Mouse (Mus musculus): ENCODE results near the gene Tex37. TPM values are rescaled to one million over a fixed set of nuclear protein-coding genes. Genes with fewer than 3 reads are reported as not detected.

Tex37 gene
- polyA plus RNA-seq (2014; fragmentation: Nextera tagmentation; extraction: Ambion mirVana) = not detected in 2 replicates

- Histone ChIP-seq H3K9ac (ENCODE audit: low read depth, low read length) (no peak within 1 kb of the TSS), H3K9me3 (ENCODE audit: control insufficient read depth, low read length) (no peaks in the 10 kb centered on the region), H3K4me2 (replicated peaks; ENCODE audit: low read depth, low read length) (no peak within 1 kb of the TSS), H3K4me3 (ENCODE audit: low read length) (no peak within 1 kb of the TSS), H3K27me3 (ENCODE audit: control insufficient read depth, insufficient read depth, low read length) (no peaks in the 10 kb centered on the region), H3K36me3 (ENCODE audit: control insufficient read depth, insufficient read depth, low read length) (no peaks in the 10 kb centered on the region), H3K4me1 (ENCODE audit: control insufficient read depth, insufficient read depth, low read length) (0 out of 2 replicates have a peak, but pooled peaks cover 6% of the 10 kb centered on the region), H3K27ac (ENCODE audit: low read depth, low read length) (no peak within 1 kb of the TSS)
- WGBS = 90% methylated on average over 3 of the region's 3 CpGs
- no peak for ATAC-seq (ENCODE audit: low FRiP score, low TSS enrichment)
These were observed at the start of gene Tex37 for GRCm38 (mm10) chr6:70918827-70919226. Gene Tex37, minus strand, starts transcription at chr6:70918927.

- Histone ChIP-seq H3K4me2 (replicated peaks; ENCODE audit: low read depth, low read length) (no peak overlapping the region), H3K27me3 (ENCODE audit: control insufficient read depth, insufficient read depth, low read length) (peaks cover 7% of the 10 kb centered on the region; the same call in 1 of the 2 replicates), H3K36me3 (ENCODE audit: control insufficient read depth, insufficient read depth, low read length) (no peaks in the 10 kb centered on the region), H3K9me3 (ENCODE audit: control insufficient read depth, low read length) (no peaks in the 10 kb centered on the region), H3K27ac (ENCODE audit: low read depth, low read length) (no peak overlapping the region), H3K4me3 (ENCODE audit: low read length) (no peak overlapping the region), H3K4me1 (ENCODE audit: control insufficient read depth, insufficient read depth, low read length) (peaks cover 6% of the 10 kb centered on the region; the same call in 1 of the 2 replicates), H3K9ac (ENCODE audit: low read depth, low read length) (no peak overlapping the region)
- ATAC-seq (ENCODE audit: low FRiP score, low TSS enrichment) = no peak
- 55% methylated on average over 4 of the region's 4 CpGs for WGBS
These were observed 49.6 kb upstream of the Tex37 start for GRCm38 (mm10) chr6:70968291-70968690.

- H3K4me1 ChIP-seq (ENCODE audit: control insufficient read depth, insufficient read depth, low read length) = peaks cover 6% of the 10 kb centered on the region; the same call in 1 of the 2 replicates
- H3K9me3 ChIP-seq (ENCODE audit: control insufficient read depth, low read length) = no peaks in the 10 kb centered on the region
- no peak overlapping the region for H3K9ac ChIP-seq (ENCODE audit: low read depth, low read length)
- H3K4me3 ChIP-seq (ENCODE audit: low read length) = peak overlapping the region; percentile 3; the same call in 1 of the 2 replicates
- peaks cover 7% of the 10 kb centered on the region; the same call in 1 of the 2 replicates for H3K27me3 ChIP-seq (ENCODE audit: control insufficient read depth, insufficient read depth, low read length)
- 2% methylated on average over 8 of the region's 8 CpGs for WGBS
- 0 out of 2 replicates have a peak overlapping the region, but pooled peaks have one; percentile 1 for H3K27ac ChIP-seq (ENCODE audit: low read depth, low read length)
- H3K4me2 ChIP-seq (replicated peaks; ENCODE audit: low read depth, low read length) = peak overlapping the region; percentile 29
- ATAC-seq (ENCODE audit: low FRiP score, low TSS enrichment) = peak; percentile 87
- H3K36me3 ChIP-seq (ENCODE audit: control insufficient read depth, insufficient read depth, low read length) = no peaks in the 10 kb centered on the region
These were observed 48.7 kb upstream of the Tex37 start for GRCm38 (mm10) chr6:70967422-70967821.

GRCm38 (mm10) chr6:70965694-70966093 lies 47.0 kb upstream of the Tex37 start:
- H3K9me3 ChIP-seq (ENCODE audit: control insufficient read depth, low read length) = no peaks in the 10 kb centered on the region
- no peak overlapping the region for H3K4me2 ChIP-seq (replicated peaks; ENCODE audit: low read depth, low read length)
- WGBS = 43% methylated on average over 7 of the region's 7 CpGs
- no peak overlapping the region for H3K9ac ChIP-seq (ENCODE audit: low read depth, low read length)
- H3K27me3 ChIP-seq (ENCODE audit: control insufficient read depth, insufficient read depth, low read length) = peaks cover 7% of the 10 kb centered on the region; the same call in 1 of the 2 replicates
- H3K27ac ChIP-seq (ENCODE audit: low read depth, low read length) = no peak overlapping the region
- no peaks in the 10 kb centered on the region for H3K36me3 ChIP-seq (ENCODE audit: control insufficient read depth, insufficient read depth, low read length)
- H3K4me1 ChIP-seq (ENCODE audit: control insufficient read depth, insufficient read depth, low read length) = peaks cover 6% of the 10 kb centered on the region; the same call in 1 of the 2 replicates
- no peak for ATAC-seq (ENCODE audit: low FRiP score, low TSS enrichment)
- H3K4me3 ChIP-seq (ENCODE audit: low read length) = no peak overlapping the region

GRCm38 (mm10) chr6:70964116-70964830 lies 45.5 kb upstream of the Tex37 start:
- ATAC-seq (ENCODE audit: low FRiP score, low TSS enrichment) = no peak
- Histone ChIP-seq H3K4me1 (ENCODE audit: control insufficient read depth, insufficient read depth, low read length) (peaks cover 6% of the 10 kb centered on the region; the same call in 1 of the 2 replicates), H3K9me3 (ENCODE audit: control insufficient read depth, low read length) (no peaks in the 10 kb centered on the region), H3K9ac (ENCODE audit: low read depth, low read length) (no peak overlapping the region), H3K4me3 (ENCODE audit: low read length) (no peak overlapping the region), H3K4me2 (replicated peaks; ENCODE audit: low read depth, low read length) (no peak overlapping the region), H3K36me3 (ENCODE audit: control insufficient read depth, insufficient read depth, low read length) (no peaks in the 10 kb centered on the region), H3K27me3 (ENCODE audit: control insufficient read depth, insufficient read depth, low read length) (peaks cover 14% of the 10 kb centered on the region; the same call in 1 of the 2 replicates), H3K27ac (ENCODE audit: low read depth, low read length) (no peak overlapping the region)
- 51% methylated on average over 6 of the region's 6 CpGs for WGBS

- no peak overlapping the region for H3K9ac ChIP-seq (ENCODE audit: low read depth, low read length)
- peaks cover 58% of the 10 kb centered on the region for H3K27me3 ChIP-seq (ENCODE audit: control insufficient read depth, insufficient read depth, low read length)
- H3K4me1 ChIP-seq (ENCODE audit: control insufficient read depth, insufficient read depth, low read length) = peaks cover 7% of the 10 kb centered on the region; the same call in 1 of the 2 replicates
- 8% methylated on average over 7 of the region's 7 CpGs for WGBS
- ATAC-seq (ENCODE audit: low FRiP score, low TSS enrichment) = no peak
- H3K4me2 ChIP-seq (replicated peaks; ENCODE audit: low read depth, low read length) = peak overlapping the region; percentile 90; the same call in 1 of the 2 replicates
- H3K27ac ChIP-seq (ENCODE audit: low read depth, low read length) = no peak overlapping the region
- peak overlapping the region; percentile 49 for H3K4me3 ChIP-seq (ENCODE audit: low read length)
- no peaks in the 10 kb centered on the region for H3K36me3 ChIP-seq (ENCODE audit: control insufficient read depth, insufficient read depth, low read length)
- no peaks in the 10 kb centered on the region for H3K9me3 ChIP-seq (ENCODE audit: control insufficient read depth, low read length)
These were observed 38.7 kb upstream of the Tex37 start for GRCm38 (mm10) chr6:70957341-70957940.

- H3K4me2 ChIP-seq (replicated peaks; ENCODE audit: low read depth, low read length) = peak overlapping the region; percentile 90
- H3K36me3 ChIP-seq (ENCODE audit: control insufficient read depth, insufficient read depth, low read length) = no peaks in the 10 kb centered on the region
- H3K27me3 ChIP-seq (ENCODE audit: control insufficient read depth, insufficient read depth, low read length) = peaks cover 58% of the 10 kb centered on the region
- WGBS = 1% methylated on average over 34 of the region's 34 CpGs
- ATAC-seq (ENCODE audit: low FRiP score, low TSS enrichment) = no peak; the same call in 1 of the 2 replicates
- peak overlapping the region; percentile 44; the same call in 1 of the 2 replicates for H3K9ac ChIP-seq (ENCODE audit: low read depth, low read length)
- no peaks in the 10 kb centered on the region for H3K9me3 ChIP-seq (ENCODE audit: control insufficient read depth, low read length)
- peak overlapping the region; percentile 49 for H3K4me3 ChIP-seq (ENCODE audit: low read length)
- peaks cover 7% of the 10 kb centered on the region; the same call in 1 of the 2 replicates for H3K4me1 ChIP-seq (ENCODE audit: control insufficient read depth, insufficient read depth, low read length)
- no peak overlapping the region for H3K27ac ChIP-seq (ENCODE audit: low read depth, low read length)
These were observed 38.2 kb upstream of the Tex37 start for GRCm38 (mm10) chr6:70956936-70957335.

GRCm38 (mm10) chr6:70956285-70956912 lies 37.7 kb upstream of the Tex37 start, which contains the start of gene Foxi3:
Gene Foxi3, plus strand, starts transcription at chr6:70956531.
- no peaks in the 10 kb centered on the region for H3K36me3 ChIP-seq (ENCODE audit: control insufficient read depth, insufficient read depth, low read length)
- H3K4me3 ChIP-seq (ENCODE audit: low read length) = peak within 1 kb of the TSS; percentile 49
- H3K9me3 ChIP-seq (ENCODE audit: control insufficient read depth, low read length) = no peaks in the 10 kb centered on the region
- H3K27ac ChIP-seq (ENCODE audit: low read depth, low read length) = no peak within 1 kb of the TSS
- peak; percentile 78 for ATAC-seq (ENCODE audit: low FRiP score, low TSS enrichment)
- peak within 1 kb of the TSS; percentile 90 for H3K4me2 ChIP-seq (replicated peaks; ENCODE audit: low read depth, low read length)
- H3K9ac ChIP-seq (ENCODE audit: low read depth, low read length) = peak within 1 kb of the TSS; percentile 44; the same call in 1 of the 2 replicates
- H3K27me3 ChIP-seq (ENCODE audit: control insufficient read depth, insufficient read depth, low read length) = peaks cover 58% of the 10 kb centered on the region
- peaks cover 7% of the 10 kb centered on the region; the same call in 1 of the 2 replicates for H3K4me1 ChIP-seq (ENCODE audit: control insufficient read depth, insufficient read depth, low read length)
- WGBS = under 1% methylated on average over 58 of the region's 67 CpGs

Measured in kidney, embryonic 14.5 days (tissue).